ENCODE assay signal across 8 mouse cellular contexts in genomic region chr7:6343501-6344071, GRCm38 (mm10). TPM values are rescaled to one million over a fixed set of nuclear protein-coding genes. Genes with fewer than 3 reads are reported as not detected.
DNase-seq lines count a peak whose midpoint lies in the region; ATAC-seq and TF ChIP-seq lines count a peak whose summit lies in the region.

TSS of gene Gm3854 (plus strand) at chr7:6343759.

- peak within 1 kb of the TSS; percentile 82 for H3K9ac ChIP-seq in heart, embryonic 13.5 days
- H3K9ac ChIP-seq in kidney, embryonic 15.5 days, result peak within 1 kb of the TSS; percentile 44; the same call in 1 of the 2 replicates
- peak within 1 kb of the TSS; percentile 46 for H3K9ac ChIP-seq in limb, embryonic 15.5 days
- peak within 1 kb of the TSS; percentile 80 for H3K9ac ChIP-seq in midbrain, embryonic 15.5 days
- H3K9ac ChIP-seq in stomach, embryonic 16.5 days (ENCODE audit: low read length), result peak within 1 kb of the TSS; percentile 79

- peak within 1 kb of the TSS; percentile 70 for H3K4me2 ChIP-seq in heart, embryonic 13.5 days
- H3K4me2 ChIP-seq in kidney, embryonic 15.5 days, result peak within 1 kb of the TSS; percentile 49
- peak within 1 kb of the TSS; percentile 42 for H3K4me2 ChIP-seq in limb, embryonic 15.5 days
- H3K4me2 ChIP-seq in midbrain, embryonic 15.5 days, result peak within 1 kb of the TSS; percentile 51
- H3K4me2 ChIP-seq in stomach, embryonic 16.5 days (ENCODE audit: low read depth, low read length), result peak within 1 kb of the TSS; percentile 64

- no peak for TF ChIP-seq CTCF in spleen, adult 2 months (IDR thresholded peaks at IDR 0.05; ENCODE audit: extremely low read depth, insufficient read depth, insufficient read length, insufficient replicate concordance)
- TF ChIP-seq CTCF in embryonic fibroblast, embryonic 13.5 days (IDR thresholded peaks at IDR 0.05; ENCODE audit: borderline replicate concordance, insufficient read depth, low read length), result no peak

- H3K27ac ChIP-seq in spleen, adult 2 months (ENCODE audit: insufficient read depth, low read length), result no peak within 1 kb of the TSS
- no peak within 1 kb of the TSS for H3K27ac ChIP-seq in embryonic fibroblast, embryonic 13.5 days (ENCODE audit: insufficient read depth, low read length)
- peak within 1 kb of the TSS; percentile 71 for H3K27ac ChIP-seq in heart, embryonic 13.5 days (replicated peaks)
- H3K27ac ChIP-seq in kidney, embryonic 15.5 days, result no peak within 1 kb of the TSS
- H3K27ac ChIP-seq in limb, embryonic 15.5 days, result peak within 1 kb of the TSS; percentile 77; the same call in 1 of the 2 replicates
- peak within 1 kb of the TSS; percentile 88 for H3K27ac ChIP-seq in midbrain, embryonic 15.5 days
- peak within 1 kb of the TSS; percentile 36; the same call in 1 of the 2 replicates for H3K27ac ChIP-seq in stomach, embryonic 16.5 days (ENCODE audit: low read length)

- 1% methylated on average over 26 of the region's 26 CpGs for WGBS in spleen, adult 2 months
- under 1% methylated on average over 26 of the region's 26 CpGs for WGBS in heart, embryonic 13.5 days
- whole genome bisulfite sequencing in kidney, embryonic 15.5 days, result under 1% methylated on average over 26 of the region's 26 CpGs
- under 1% methylated on average over 26 of the region's 26 CpGs for WGBS in limb, embryonic 15.5 days
- under 1% methylated on average over 26 of the region's 26 CpGs for WGBS in midbrain, embryonic 15.5 days
- under 1% methylated on average over 26 of the region's 26 CpGs for WGBS in stomach, embryonic 16.5 days

- no peak; the same call in 1 of the 2 replicates for ATAC-seq in heart, embryonic 13.5 days (ENCODE audit: extremely low read depth, insufficient number of reproducible peaks, low FRiP score, low TSS enrichment)
- peak; percentile 94 for ATAC-seq in kidney, embryonic 15.5 days (replicated peaks; ENCODE audit: low FRiP score)
- ATAC-seq in limb, embryonic 15.5 days (ENCODE audit: insufficient number of reproducible peaks, low FRiP score, low TSS enrichment, low read depth), result peak; percentile 84
- ATAC-seq in midbrain, embryonic 15.5 days (replicated peaks), result peak; percentile 94
- peak; percentile 87 for ATAC-seq in stomach, embryonic 16.5 days (ENCODE audit: insufficient read depth, low FRiP score)

- H3K4me1 ChIP-seq in spleen, adult 2 months (ENCODE audit: control insufficient read depth, insufficient read depth, insufficient read length), result no peaks in the 10 kb centered on the region
- H3K4me1 ChIP-seq in embryonic fibroblast, embryonic 13.5 days (ENCODE audit: control insufficient read depth, insufficient read depth, low read length), result no peaks in the 10 kb centered on the region
- 0 out of 2 replicates have a peak, but pooled peaks cover 5% of the 10 kb centered on the region for H3K4me1 ChIP-seq in heart, embryonic 13.5 days
- H3K4me1 ChIP-seq in kidney, embryonic 15.5 days, result peaks cover 4% of the 10 kb centered on the region; the same call in 1 of the 2 replicates
- no peaks in the 10 kb centered on the region for H3K4me1 ChIP-seq in limb, embryonic 15.5 days
- H3K4me1 ChIP-seq in midbrain, embryonic 15.5 days, result peaks cover 12% of the 10 kb centered on the region
- no peaks in the 10 kb centered on the region for H3K4me1 ChIP-seq in stomach, embryonic 16.5 days (ENCODE audit: control insufficient read depth, insufficient read depth, low read length)

- H3K36me3 ChIP-seq in spleen, adult 2 months (ENCODE audit: control insufficient read depth, insufficient read depth, low read length), result no peaks in the 10 kb centered on the region
- H3K36me3 ChIP-seq in heart, embryonic 13.5 days, result no peaks in the 10 kb centered on the region
- H3K36me3 ChIP-seq in kidney, embryonic 15.5 days, result no peaks in the 10 kb centered on the region
- H3K36me3 ChIP-seq in limb, embryonic 15.5 days, result no peaks in the 10 kb centered on the region
- no peaks in the 10 kb centered on the region for H3K36me3 ChIP-seq in midbrain, embryonic 15.5 days (replicated peaks)
- H3K36me3 ChIP-seq in stomach, embryonic 16.5 days (ENCODE audit: control insufficient read depth, insufficient read depth, low read length), result no peaks in the 10 kb centered on the region

- no peaks in the 10 kb centered on the region for H3K27me3 ChIP-seq in spleen, adult 2 months (ENCODE audit: control insufficient read depth, insufficient read depth, low read length)
- no peaks in the 10 kb centered on the region for H3K27me3 ChIP-seq in heart, embryonic 13.5 days (replicated peaks)
- H3K27me3 ChIP-seq in kidney, embryonic 15.5 days, result no peaks in the 10 kb centered on the region
- no peaks in the 10 kb centered on the region for H3K27me3 ChIP-seq in limb, embryonic 15.5 days
- no peaks in the 10 kb centered on the region for H3K27me3 ChIP-seq in midbrain, embryonic 15.5 days (replicated peaks)
- H3K27me3 ChIP-seq in stomach, embryonic 16.5 days (ENCODE audit: control insufficient read depth, insufficient read depth, low read length), result no peaks in the 10 kb centered on the region

- peak within 1 kb of the TSS; percentile 67 for H3K4me3 ChIP-seq in spleen, adult 2 months (ENCODE audit: extremely low read depth, insufficient read depth, insufficient read length)
- H3K4me3 ChIP-seq in embryonic fibroblast, embryonic 13.5 days (ENCODE audit: insufficient read depth, low read length), result peak within 1 kb of the TSS; percentile 66
- peak within 1 kb of the TSS; percentile 81 for H3K4me3 ChIP-seq in heart, embryonic 13.5 days
- peak within 1 kb of the TSS; percentile 65 for H3K4me3 ChIP-seq in kidney, embryonic 15.5 days (replicated peaks)
- peak within 1 kb of the TSS; percentile 61 for H3K4me3 ChIP-seq in limb, embryonic 15.5 days
- peak within 1 kb of the TSS; percentile 64 for H3K4me3 ChIP-seq in midbrain, embryonic 15.5 days
- H3K4me3 ChIP-seq in stomach, embryonic 16.5 days (replicated peaks; ENCODE audit: low read length), result peak within 1 kb of the TSS; percentile 84

- no peak for TF ChIP-seq POLR2A in spleen, adult 2 months (IDR thresholded peaks at IDR 0.05; ENCODE audit: low read depth, low read length)
- no peak for TF ChIP-seq POLR2A in embryonic fibroblast, embryonic 13.5 days (IDR thresholded peaks at IDR 0.05; ENCODE audit: low read depth, low read length)

- no peaks in the 10 kb centered on the region for H3K9me3 ChIP-seq in heart, embryonic 13.5 days
- H3K9me3 ChIP-seq in kidney, embryonic 15.5 days (replicated peaks), result no peaks in the 10 kb centered on the region
- no peaks in the 10 kb centered on the region for H3K9me3 ChIP-seq in limb, embryonic 15.5 days
- no peaks in the 10 kb centered on the region for H3K9me3 ChIP-seq in midbrain, embryonic 15.5 days
- no peaks in the 10 kb centered on the region for H3K9me3 ChIP-seq in stomach, embryonic 16.5 days (replicated peaks; ENCODE audit: control insufficient read depth, low read length)

- peak in 1 of 2 experiments; percentile 19 for DNase-seq in spleen, adult 2 months (ENCODE audit: low read depth in 1 of 2, low spot score in 2 of 2)
- DNase-seq in spleen, postnatal 14 days (ENCODE audit: low spot score in 2 of 2), result no peak

RNA-seq across cellular contexts. Expression of gene Gm3854, which starts in this region (rescaled TPM):
- polyA plus RNA-seq in spleen, adult 2 months (2012; rRNA removed), result 0.02 and 0.08 TPM in 2 replicates
- 0.82 and 1.4 TPM in 2 replicates for polyA plus RNA-seq in embryonic fibroblast, embryonic 13.5 days (2011; ENCODE audit: insufficient read length, low read depth, missing spikeins)
- polyA plus RNA-seq in heart, embryonic 13.5 days (2015; fragmentation: Nextera tagmentation; extraction: Ambion mirVana), result 1.0 and 1.2 TPM in 2 replicates
- 2.3 and 2.4 TPM in 2 replicates for polyA plus RNA-seq in kidney, embryonic 15.5 days (2015; fragmentation: Nextera tagmentation; extraction: Ambion mirVana)
- polyA plus RNA-seq in limb, embryonic 15.5 days (2015; fragmentation: Nextera tagmentation; extraction: Ambion mirVana), result 1.9 and 2.1 TPM in 2 replicates
- 8.9 and 11.1 TPM in 2 replicates for polyA plus RNA-seq in midbrain, embryonic 15.5 days (2015; fragmentation: Nextera tagmentation; extraction: Ambion mirVana)
- polyA plus RNA-seq in stomach, embryonic 16.5 days (2015; fragmentation: Nextera tagmentation; extraction: Ambion mirVana), result 1.3 and 1.7 TPM in 2 replicates

Comparison
In these comparisons a context has a peak if more than half of its experiments do, and no peak if none do; other contexts are left out.
1. H3K27ac ChIP-seq: peak in heart, embryonic 13.5 days (single experiment), limb, embryonic 15.5 days (single experiment), midbrain, embryonic 15.5 days (single experiment) and stomach, embryonic 16.5 days (single experiment); none in spleen, adult 2 months (single experiment), embryonic fibroblast, embryonic 13.5 days (single experiment) and kidney, embryonic 15.5 days (single experiment).
2. Peak in every context shown above with its lines, with median percentiles within 50 percentile points of each other: H3K4me3 ChIP-seq, H3K4me2 ChIP-seq and H3K9ac ChIP-seq.